Mouse (Mus musculus) thymus, adult 2 months (tissue): ENCODE data around the gene Polr2a.
"Not testable (repeated sequence)": the region's sequence is repeated elsewhere in the genome, so short reads cannot be mapped to it uniquely, and the experiment has no call there.

ENCODE experiments used
- CTCF ChIP-seq: fragments of 200-500 bp; IDR thresholded peaks from 2 replicates; pipeline ENCODE4 v1.5.1; 2012; ENCODE audit warnings: mild to moderate bottlenecking, control low read depth, low read length, moderate library complexity, borderline replicate concordance; ENCODE audit not compliant: control insufficient read depth, poor library complexity, insufficient read depth; ENCODE audit errors: extremely low read depth
- POLR2A ChIP-seq: fragments of 200-500 bp; IDR thresholded peaks from 2 replicates; pipeline ENCODE4 v1.6.1; 2012; ENCODE audit warnings: mild to moderate bottlenecking, low read length, control low read depth, moderate library complexity; ENCODE audit not compliant: control insufficient read depth, poor library complexity, insufficient read depth; ENCODE audit errors: extremely low read depth

DNA sequence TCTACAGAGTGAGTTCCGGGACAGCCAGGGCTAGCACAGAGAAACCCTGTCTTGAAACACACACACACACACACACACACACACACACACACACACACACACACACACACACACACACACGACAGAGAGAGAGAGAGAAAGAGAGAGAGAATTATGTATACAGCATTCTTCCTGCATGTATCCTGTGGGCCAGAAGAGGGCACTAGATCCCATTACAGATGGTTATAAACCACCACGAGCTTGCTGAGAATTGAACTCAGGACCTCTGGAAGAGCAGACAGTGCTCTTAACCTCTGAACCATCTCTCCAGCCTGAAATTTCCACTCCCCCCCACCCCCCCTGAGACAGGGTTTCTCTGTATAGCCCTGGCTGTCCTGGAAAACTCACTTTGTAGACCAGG lies 27.0 kb downstream of the Polr2a start:
- TF ChIP-seq POLR2A, CTCF: not testable (repeated sequence)
